Mouse (Mus musculus) spleen, adult 12 weeks (tissue): Measurements from ENCODE around the gene Uncx.
"Not testable (repeated sequence)": the region's sequence is repeated elsewhere in the genome, so short reads cannot be mapped to it uniquely, and the experiment has no call there.

Experiments used
- DNase-seq: peaks from one replicate; pipeline ENCODE4 v3.0.0; 2022; ENCODE audit warnings: low spot score

Uncx gene

GRCm38 (mm10) chr5:139564663-139565062 lies 21.4 kb downstream of the Uncx start:
- DNase-seq, result no peak

- DNase-seq, result no peak
These were observed 22.2 kb downstream of the Uncx start for GRCm38 (mm10) chr5:139565462-139565861.

- DNase-seq, result no peak
These were observed 23.5 kb downstream of the Uncx start for GRCm38 (mm10) chr5:139566640-139567399.

- DNase-seq, result no peak
These were observed 24.8 kb downstream of the Uncx start for GRCm38 (mm10) chr5:139568079-139568478.

- no peak for DNase-seq
These were observed 29.2 kb downstream of the Uncx start for GRCm38 (mm10) chr5:139572526-139572925.

GRCm38 (mm10) chr5:139573606-139574311 lies 30.5 kb downstream of the Uncx start:
- no peak for DNase-seq

GRCm38 (mm10) chr5:139575054-139575453 lies 31.8 kb downstream of the Uncx start:
- DNase-seq, result no peak

- DNase-seq, result no peak
These were observed 37.0 kb downstream of the Uncx start for GRCm38 (mm10) chr5:139580171-139580743.

GRCm38 (mm10) chr5:139581308-139581868 lies 38.1 kb downstream of the Uncx start:
- DNase-seq, result no peak

- DNase-seq, result no peak
These were observed 41.9 kb downstream of the Uncx start for GRCm38 (mm10) chr5:139584971-139585747.

GRCm38 (mm10) chr5:139585748-139586060 lies 42.4 kb downstream of the Uncx start:
- DNase-seq, result no peak

- not testable (repeated sequence) for DNase-seq
These were observed 44.2 kb downstream of the Uncx start for GRCm38 (mm10) chr5:139587459-139587858.

GRCm38 (mm10) chr5:139590682-139591360 lies 47.5 kb downstream of the Uncx start:
- DNase-seq, result not testable (repeated sequence)

- DNase-seq, result no peak
These were observed 48.7 kb downstream of the Uncx start for GRCm38 (mm10) chr5:139592011-139592410.

GRCm38 (mm10) chr5:139592850-139593249 lies 49.6 kb downstream of the Uncx start:
- no peak for DNase-seq

- no peak for DNase-seq
These were observed 50.5 kb downstream of the Uncx start for GRCm38 (mm10) chr5:139593746-139594145.

GRCm38 (mm10) chr5:139595001-139595400 lies 51.7 kb downstream of the Uncx start:
- no peak for DNase-seq
